Mouse (Mus musculus) embryonic facial prominence, embryonic 11.5 days (tissue): ENCODE data around the gene Usp11. TPM values are rescaled to one million over a fixed set of nuclear protein-coding genes. Genes with fewer than 3 reads are reported as not detected.
"Not testable (repeated sequence)": the region's sequence is repeated elsewhere in the genome, so short reads cannot be mapped to it uniquely, and the experiment has no call there.

ENCODE experiments used
- ATAC-seq: fragments of 200-750 bp; cut with Nextera tagmentation; replicated peaks from 2 replicates; pipeline ENCODE4 v1.8.0; 2017; ENCODE audit warnings: low read depth; ENCODE audit not compliant: insufficient number of reproducible peaks, low FRiP score, low TSS enrichment
- DNase-seq: peaks from one replicate; pipeline ENCODE4 v3.0.0-alpha.2; 2015; ENCODE audit warnings: low spot score
- H3K27ac ChIP-seq: fragments of 300-500 bp; sonication (generic); replicated peaks from 2 replicates; pipeline ENCODE4 v1.5.1; 2014; ENCODE audit warnings: mild to moderate bottlenecking, low read depth, low read length, control low read depth
- H3K27me3 ChIP-seq: fragments of 300-500 bp; sonication (generic); 2 replicates; pipeline ENCODE4 v1.6.1; 2014; ENCODE audit warnings: mild to moderate bottlenecking, low read length, moderate library complexity, mixed read lengths; ENCODE audit not compliant: control insufficient read depth, insufficient read depth
- H3K36me3 ChIP-seq: fragments of 300-500 bp; sonication (generic); replicated peaks from 2 replicates; pipeline ENCODE4 v1.6.1; 2014; ENCODE audit warnings: low read depth, mild to moderate bottlenecking, low read length, moderate library complexity, mixed read lengths; ENCODE audit not compliant: control insufficient read depth, insufficient read depth
- H3K4me1 ChIP-seq: fragments of 300-500 bp; sonication (generic); 2 replicates; pipeline ENCODE4 v1.6.1; 2014; ENCODE audit warnings: low read length, mixed read lengths; ENCODE audit not compliant: control insufficient read depth, insufficient read depth
- H3K4me2 ChIP-seq: fragments of 300-500 bp; sonication (generic); 2 replicates; pipeline ENCODE4 v1.6.1; 2014; ENCODE audit warnings: low read depth, mild to moderate bottlenecking, control low read depth, low read length, moderate library complexity
- H3K4me3 ChIP-seq: fragments of 300-500 bp; sonication (generic); 2 replicates; pipeline ENCODE4 v1.5.1; 2014; ENCODE audit warnings: low read depth, low read length, control low read depth
- H3K9ac ChIP-seq: fragments of 300-500 bp; sonication (generic); replicated peaks from 2 replicates; pipeline ENCODE4 v1.6.1; 2014; ENCODE audit warnings: mild to moderate bottlenecking, control low read depth, low read length
- H3K9me3 ChIP-seq: fragments of 300-500 bp; sonication (generic); replicated peaks from 2 replicates; pipeline ENCODE4 v1.6.1; 2016; ENCODE audit warnings: mild to moderate bottlenecking, low read length, inconsistent platforms, mixed read lengths; ENCODE audit not compliant: control insufficient read depth
- WGBS: fragments of 180-500 bp; shearing (Covaris S2); extraction: QIAGEN DNeasy Blood & Tissue Kit; methylation state at CpG from one replicate; pipeline ENCODE4 v1.1.7; 2014; 5-methylcytosine and 5-hydroxymethylcytosine counted together
- polyA plus RNA-seq: library from polyadenylated mRNA; unstranded; fragments of >200 nt; fragmentation: Nextera tagmentation; extraction: Ambion mirVana; gene quantifications from 2 replicates; pipeline ENCODE4 v1.2.1, GENCODE M21; 2014

Usp11 gene
- polyA plus RNA-seq, 1 experiment from 2014 or later: 68.2 TPM

GRCm38 (mm10) chrX:20728681-20729080 lies 25.0 kb downstream of the Usp11 start:
- no peaks in the 10 kb centered on the region for H3K9me3 ChIP-seq
- ATAC-seq (no peak), DNase-seq (no peak)
- 75% methylated on average over 5 of the region's 5 CpGs for WGBS
- no peaks in the 10 kb centered on the region for H3K27me3 ChIP-seq
- H3K4me3 ChIP-seq: no peak overlapping the region
- H3K4me2 ChIP-seq: no peak overlapping the region
- no peak overlapping the region for H3K27ac ChIP-seq
- H3K36me3 ChIP-seq: no peaks in the 10 kb centered on the region
- no peak overlapping the region for H3K9ac ChIP-seq
- H3K4me1 ChIP-seq: no peaks in the 10 kb centered on the region

- not testable (repeated sequence) for H3K4me3 ChIP-seq, H3K9me3 ChIP-seq, DNase-seq, H3K36me3 ChIP-seq, H3K27ac ChIP-seq, ATAC-seq, H3K4me2 ChIP-seq, H3K27me3 ChIP-seq, H3K9ac ChIP-seq, H3K4me1 ChIP-seq
- WGBS: 35% methylated on average over 10 of the region's 10 CpGs
Measured at GRCm38 (mm10) chrX:20730048-20730447, 26.3 kb downstream of the Usp11 start.

- Histone ChIP-seq H3K9ac (no peak overlapping the region), H3K9me3 (no peaks in the 10 kb centered on the region), H3K27ac (no peak overlapping the region), H3K27me3 (no peaks in the 10 kb centered on the region), H3K4me3 (no peak overlapping the region), H3K36me3 (no peaks in the 10 kb centered on the region), H3K4me1 (no peaks in the 10 kb centered on the region), H3K4me2 (no peak overlapping the region)
- ATAC-seq: no peak
- 91% methylated on average over 4 of the region's 4 CpGs for WGBS
- DNase-seq: no peak
Measured at GRCm38 (mm10) chrX:20736479-20736878, 32.8 kb downstream of the Usp11 start.

DNA sequence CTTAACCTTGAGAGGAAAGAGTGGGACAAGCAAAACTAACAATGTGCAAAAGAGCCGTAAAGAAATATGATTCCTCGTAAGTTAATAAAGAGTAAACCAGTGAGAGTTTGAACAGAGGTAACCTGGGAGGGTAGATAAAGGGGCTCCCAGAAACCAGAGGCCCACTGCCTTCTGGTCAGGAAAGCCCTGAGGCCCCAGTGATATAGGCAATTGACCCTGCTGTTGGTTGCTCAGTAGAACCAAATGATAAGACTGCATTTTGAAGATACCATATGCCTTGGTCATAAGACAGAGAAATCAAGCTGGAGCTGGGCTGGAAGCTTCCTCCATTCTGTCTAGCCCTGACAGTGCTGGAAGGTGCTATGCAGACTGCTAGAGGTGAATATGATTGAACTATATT lies 45.1 kb downstream of the Usp11 start:
- DNase-seq (no peak), ATAC-seq (no peak)
- 90% methylated on average over 2 of the region's 2 CpGs for WGBS
- Histone ChIP-seq H3K4me2 (no peak overlapping the region), H3K27me3 (no peaks in the 10 kb centered on the region), H3K36me3 (no peaks in the 10 kb centered on the region), H3K27ac (no peak overlapping the region), H3K4me1 (no peaks in the 10 kb centered on the region), H3K9ac (no peak overlapping the region), H3K9me3 (no peaks in the 10 kb centered on the region), H3K4me3 (no peak overlapping the region)

DNA sequence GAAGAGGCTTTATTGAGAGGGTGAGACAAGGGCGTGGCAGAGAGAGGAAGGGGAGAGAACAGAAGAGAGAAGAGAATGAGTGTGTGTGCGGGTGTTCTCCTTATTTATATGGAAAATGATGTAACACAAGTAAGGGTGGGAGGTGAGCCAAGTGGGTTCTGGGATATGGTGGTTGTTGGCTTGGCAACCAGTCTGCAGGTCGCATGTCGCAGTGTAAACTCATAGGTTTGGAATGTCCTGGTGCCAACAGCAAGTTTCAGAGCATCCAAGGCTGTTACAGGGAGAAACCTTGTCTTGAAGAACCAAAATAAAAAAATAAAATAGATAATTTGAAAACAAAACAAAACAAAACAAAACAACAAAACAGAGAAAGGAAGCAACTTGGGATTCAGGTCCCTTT lies 57.5 kb downstream of the Usp11 start:
- DNase-seq (no peak), ATAC-seq (no peak)
- no peak overlapping the region for H3K9ac ChIP-seq
- H3K9me3 ChIP-seq: no peaks in the 10 kb centered on the region
- no peak overlapping the region for H3K4me3 ChIP-seq
- no peaks in the 10 kb centered on the region for H3K36me3 ChIP-seq
- H3K27me3 ChIP-seq: no peaks in the 10 kb centered on the region
- H3K4me1 ChIP-seq: no peaks in the 10 kb centered on the region
- WGBS: 89% methylated on average over 4 of the region's 4 CpGs
- H3K4me2 ChIP-seq: no peak overlapping the region
- no peak overlapping the region for H3K27ac ChIP-seq

Other genes with a start within 250 kb of the Usp11 start
- 0.17 TPM in 1 of 2 replicates, not detected in the other for gene Rgn, start 154.1 kb upstream of the Usp11 start, polyA plus RNA-seq
- gene Rbm10, start 86.4 kb upstream of the Usp11 start, polyA plus RNA-seq: 58.4 and 67.0 TPM in 2 replicates
- gene Ndufb11, start 86.3 kb upstream of the Usp11 start, polyA plus RNA-seq: 207 and 208 TPM in 2 replicates
- gene Uba1, start 45.6 kb upstream of the Usp11 start, polyA plus RNA-seq: 220 and 234 TPM in 2 replicates
- 88.8 and 97.1 TPM in 2 replicates for gene Cdk16, start 16.0 kb upstream of the Usp11 start, polyA plus RNA-seq
- 68.0 and 74.8 TPM in 2 replicates for gene Araf, start 93.9 kb downstream of the Usp11 start, polyA plus RNA-seq
- gene Timp1, start 166.3 kb downstream of the Usp11 start, polyA plus RNA-seq: 12.0 and 15.2 TPM in 2 replicates
- 3.6 and 4.0 TPM in 2 replicates for gene Syn1, start 217.1 kb downstream of the Usp11 start, polyA plus RNA-seq
- gene Cfp, start 227.6 kb downstream of the Usp11 start, polyA plus RNA-seq: 2.1 and 3.4 TPM in 2 replicates
- 8.2 and 8.4 TPM in 2 replicates for gene Elk1, start 246.7 kb downstream of the Usp11 start, polyA plus RNA-seq